Mouse (Mus musculus) bone marrow macrophage, adult 2 months (primary cell): ENCODE results near the gene Ncan.

Source experiments
- CTCF ChIP-seq: IDR thresholded peaks from 2 replicates; pipeline ENCODE4 v1.5.1; 2012; ENCODE audit warnings: low read depth, mild to moderate bottlenecking, low read length, moderate library complexity
- POLR2A ChIP-seq: IDR thresholded peaks from 2 replicates; pipeline ENCODE4 v1.6.1; 2012; ENCODE audit warnings: mild to moderate bottlenecking, low read depth, low read length, borderline replicate concordance

- TF ChIP-seq CTCF (peak; percentile 97), POLR2A (no peak)
Observed at GRCm38 (mm10) chr8:70166504-70167110, 45.9 kb upstream of the Ncan start.
